Mouse (Mus musculus) cerebellum, adult 2 months (tissue): Measurements from ENCODE around the gene Gm49387.

Experiments
- CTCF ChIP-seq: fragments of 200-500 bp; IDR thresholded peaks from 2 replicates; pipeline ENCODE4 v1.5.1; 2011; ENCODE audit warnings: low read depth, mild to moderate bottlenecking, control low read depth, low read length, moderate library complexity, borderline replicate concordance; ENCODE audit not compliant: insufficient read depth
- POLR2A ChIP-seq: fragments of 200-500 bp; IDR thresholded peaks from 2 replicates; pipeline ENCODE4 v1.6.1; 2011; ENCODE audit warnings: low read length, control low read depth, borderline replicate concordance; ENCODE audit not compliant: insufficient read depth

- no peak for TF ChIP-seq CTCF
- no peak for TF ChIP-seq POLR2A
These were observed 23.6 kb upstream of the Gm49387 start for GRCm38 (mm10) chr14:31664100-31664902.
